Mouse (Mus musculus): ENCODE results near the gene Il23r.

DNA sequence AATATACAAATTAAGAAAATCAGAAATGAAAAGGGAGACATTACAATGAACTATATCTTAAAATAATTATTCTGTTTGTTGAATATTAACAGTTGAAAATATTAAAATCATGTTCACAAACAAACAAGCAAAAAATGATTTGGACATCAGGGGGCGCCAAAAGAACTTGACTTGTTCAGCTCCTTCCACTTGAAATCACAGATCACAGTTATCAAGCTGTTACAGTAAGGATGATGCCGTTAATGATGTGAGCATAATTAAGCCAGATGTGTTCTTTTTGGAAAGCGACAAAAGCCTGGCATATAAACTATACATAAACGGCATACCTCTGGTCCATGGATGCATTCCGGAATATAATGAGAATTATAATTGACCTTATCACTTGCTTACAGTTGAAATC, 40.3 kb downstream of the Il23r start:
- TF ChIP-seq CTCF (IDR thresholded peaks at IDR 0.05; ENCODE audit: low read depth) (peak; percentile 32; the same call in 1 of the 2 replicates), EP300 (IDR thresholded peaks at IDR 0.05; ENCODE audit: low read depth) (no peak)
